Mouse (Mus musculus): ENCODE results near the gene Ptafr.
A peak's percentile ranks its signal among the peaks of the same experiment; 100 is the strongest.
"Not testable (repeated sequence)": the region's sequence is repeated elsewhere in the genome, so short reads cannot be mapped to it uniquely, and the experiment has no call there.

The Ptafr gene

DNA sequence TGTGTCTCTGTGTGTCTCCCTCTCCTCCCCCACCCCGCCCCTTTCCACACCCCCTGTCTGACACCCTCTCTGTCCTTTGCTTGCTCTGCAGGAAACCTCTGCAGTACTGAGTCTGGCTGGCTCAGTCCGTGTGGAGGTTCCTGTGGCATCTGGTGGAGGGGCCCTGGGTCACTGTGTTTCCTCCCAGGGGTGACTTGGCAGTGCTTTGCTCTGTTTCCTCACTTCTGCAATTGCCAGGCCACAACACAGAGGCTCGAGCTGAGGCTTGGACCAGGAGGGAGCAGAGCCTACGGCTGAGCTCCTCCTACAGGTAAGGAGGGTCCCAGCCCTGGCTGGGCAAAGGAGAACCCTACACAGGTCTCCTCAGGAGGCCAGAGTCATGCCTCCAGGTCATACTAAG, at the start of gene Ptafr:
Gene Ptafr, plus strand, starts transcription at position 103 of the 400 bp plus-strand sequence.
- DNase-seq (ENCODE audit: low spot score), result no peak

GRCm38 (mm10) chr4:132514555-132515135, 49.2 kb upstream of the Ptafr start:
- no peak for DNase-seq (ENCODE audit: low spot score)

GRCm38 (mm10) chr4:132515369-132516155, 48.3 kb upstream of the Ptafr start:
- DNase-seq (ENCODE audit: low spot score), result peak; percentile 91

DNA sequence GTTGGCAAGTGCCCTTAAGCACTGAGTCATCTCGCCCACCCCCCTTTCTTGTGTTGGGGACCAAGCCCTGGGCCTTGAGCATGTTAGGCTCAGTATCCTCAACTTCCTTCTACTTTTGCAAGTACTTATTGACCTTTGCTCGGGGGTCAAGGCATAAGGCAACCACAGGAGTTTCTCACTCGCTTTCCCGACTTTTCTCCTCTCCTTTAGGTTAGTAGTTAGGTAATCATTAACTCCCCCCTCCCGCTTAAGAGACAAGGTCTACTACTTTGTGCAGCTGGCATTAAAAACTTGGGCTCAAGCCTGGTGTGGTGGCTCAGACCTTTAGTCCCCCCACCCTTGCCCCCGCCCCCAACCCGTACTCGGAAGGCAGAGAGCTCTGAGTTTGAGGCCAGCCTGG, 45.8 kb upstream of the Ptafr start:
- DNase-seq (ENCODE audit: low spot score), result no peak

DNA sequence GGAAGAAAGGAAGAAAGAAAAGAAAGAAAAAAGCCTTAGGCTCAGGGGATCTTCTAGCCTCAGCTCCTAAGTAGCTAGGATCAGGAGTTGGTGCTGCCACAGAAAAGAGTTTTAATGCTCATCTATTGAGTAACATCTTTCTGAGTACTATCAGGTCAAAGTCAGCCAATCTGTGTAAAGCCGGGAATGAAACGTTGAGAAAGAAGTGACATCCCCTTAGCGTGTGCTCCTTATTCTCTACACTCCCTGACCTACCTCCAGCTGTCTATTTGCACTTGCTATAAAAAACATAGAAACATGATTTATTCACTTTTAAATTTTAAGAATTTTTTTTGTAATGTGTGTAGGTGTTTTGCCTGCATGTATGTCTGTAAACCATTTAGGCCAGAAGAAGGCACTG, 44.7 kb upstream of the Ptafr start:
- DNase-seq (ENCODE audit: low spot score), result no peak

DNA sequence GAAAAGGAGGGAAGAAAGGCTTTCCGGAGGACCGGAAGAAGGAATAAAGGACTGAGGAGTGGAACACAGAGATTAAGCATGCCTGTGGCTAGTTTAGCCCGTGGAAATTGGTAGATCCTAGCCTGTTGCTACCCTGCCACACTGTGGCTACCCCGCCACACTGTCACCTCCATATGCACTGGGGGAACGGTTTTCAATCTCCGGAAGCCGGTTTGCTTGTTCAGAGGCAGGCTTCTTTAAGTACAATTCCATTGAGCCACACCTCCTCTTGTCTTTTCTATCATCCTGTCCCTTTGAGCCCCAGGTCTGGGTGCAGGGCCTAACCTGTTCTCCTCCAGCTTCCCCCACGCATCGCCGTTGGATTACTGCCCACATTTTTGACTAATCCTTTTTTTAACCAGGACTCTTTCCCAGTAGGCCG, 39.5 kb upstream of the Ptafr start:
- DNase-seq (ENCODE audit: low spot score), result no peak

- no peak for DNase-seq (ENCODE audit: low spot score)
These were observed 39.1 kb upstream of the Ptafr start for GRCm38 (mm10) chr4:132524808-132525207.

DNA sequence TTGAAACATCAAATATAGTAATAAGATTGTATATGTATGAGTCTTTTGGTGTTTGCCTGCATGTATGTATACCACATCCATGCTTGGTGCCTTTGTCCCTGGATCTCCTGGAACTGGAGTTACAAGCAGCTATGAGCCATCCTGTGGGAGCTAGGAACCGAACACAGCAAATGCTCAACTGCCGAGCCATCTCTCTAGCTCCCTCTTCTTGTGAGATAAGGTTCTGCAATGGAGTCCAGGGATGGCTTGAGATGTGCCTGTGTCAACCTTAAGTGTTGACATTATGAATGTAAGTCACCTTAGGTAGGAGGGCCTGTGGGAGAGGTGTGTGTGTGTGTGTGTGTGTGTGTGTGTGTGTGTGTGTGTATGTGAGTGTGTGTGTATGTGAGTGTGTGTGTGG, 37.2 kb upstream of the Ptafr start:
- no peak for DNase-seq (ENCODE audit: low spot score)

DNA sequence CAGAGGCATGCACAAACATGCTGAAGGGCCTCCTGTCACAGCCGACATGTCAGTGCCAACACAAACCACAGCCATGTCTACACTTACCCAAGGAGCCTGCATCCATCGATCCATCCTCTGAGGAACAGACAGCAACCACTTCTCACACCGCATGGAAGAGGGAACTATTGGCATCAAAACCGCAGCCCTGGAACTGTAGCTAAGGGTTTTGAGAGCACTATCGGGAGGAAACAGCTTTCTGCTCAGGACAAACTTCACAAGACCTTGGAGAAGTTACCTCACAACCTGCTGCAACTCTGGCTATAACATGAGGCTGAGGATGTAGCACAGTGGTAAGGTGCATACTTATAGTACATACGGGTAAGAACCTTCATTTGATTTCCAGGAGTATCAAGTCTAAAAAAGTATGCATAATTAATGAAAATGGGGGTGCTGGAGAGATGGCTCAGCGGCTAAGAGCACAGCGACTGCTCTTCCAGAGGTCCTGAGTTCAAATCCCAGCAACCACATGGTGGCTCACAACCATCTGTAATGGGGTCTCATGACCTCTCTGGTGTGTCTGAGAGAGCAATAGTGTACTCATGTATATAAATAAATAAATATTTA, 35.8 kb upstream of the Ptafr start:
- no peak for DNase-seq (ENCODE audit: low spot score)

GRCm38 (mm10) chr4:132529344-132529743, 34.5 kb upstream of the Ptafr start:
- no peak for DNase-seq (ENCODE audit: low spot score)

GRCm38 (mm10) chr4:132530033-132530804, 33.6 kb upstream of the Ptafr start:
- DNase-seq (ENCODE audit: low spot score), result no peak

- DNase-seq (ENCODE audit: low spot score), result no peak
These were observed 31.4 kb upstream of the Ptafr start for GRCm38 (mm10) chr4:132532496-132532895.

DNA sequence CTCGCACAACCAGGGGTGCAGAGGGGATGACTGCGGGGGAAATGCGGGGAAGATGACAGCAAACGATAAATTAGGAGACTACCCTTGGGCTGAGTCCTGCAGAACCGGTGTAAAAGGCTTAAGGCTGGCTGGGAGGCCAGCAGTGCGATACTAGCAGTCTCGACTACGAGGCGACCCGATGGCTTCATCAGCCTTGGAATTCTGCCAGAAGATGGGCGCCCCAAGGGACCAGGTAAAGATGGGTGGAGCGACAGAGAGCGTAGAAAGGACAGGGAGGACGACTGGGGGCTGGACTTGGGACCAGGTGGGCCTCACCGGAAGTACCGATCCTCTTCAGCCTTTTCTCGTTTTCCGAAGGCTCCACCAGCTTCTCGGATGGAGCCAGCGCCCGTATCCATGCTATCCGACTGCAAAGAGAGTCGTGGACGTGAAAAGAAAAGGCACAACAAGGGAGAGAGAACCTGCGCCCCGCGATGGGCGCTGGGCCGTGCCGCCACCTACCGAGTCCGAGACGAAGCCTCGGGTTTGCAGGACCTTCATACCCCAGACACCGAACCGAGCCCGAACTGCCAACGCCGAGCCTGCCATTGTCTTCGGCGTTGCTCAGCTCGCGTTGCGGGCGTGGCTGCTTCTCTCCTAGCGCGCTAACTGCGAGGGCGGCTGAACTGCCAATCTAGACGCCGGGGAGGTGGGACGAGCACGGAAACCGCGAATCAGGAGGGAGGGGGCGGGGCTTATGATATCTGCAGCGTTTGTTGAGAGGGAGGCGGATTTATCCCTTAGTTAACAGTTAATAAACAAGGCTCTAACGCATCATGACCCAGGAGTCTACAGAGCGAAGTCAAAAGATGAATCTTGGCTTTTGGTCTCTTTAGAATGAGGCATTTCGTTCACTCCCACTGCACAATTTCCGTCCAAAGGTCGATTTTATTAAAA, 30.6 kb upstream of the Ptafr start, which contains the start of gene Atpif1:
Gene Atpif1, minus strand, starts transcription at position 679 of the 936 bp plus-strand sequence.
- DNase-seq (ENCODE audit: low spot score), result peak; percentile 71

DNA sequence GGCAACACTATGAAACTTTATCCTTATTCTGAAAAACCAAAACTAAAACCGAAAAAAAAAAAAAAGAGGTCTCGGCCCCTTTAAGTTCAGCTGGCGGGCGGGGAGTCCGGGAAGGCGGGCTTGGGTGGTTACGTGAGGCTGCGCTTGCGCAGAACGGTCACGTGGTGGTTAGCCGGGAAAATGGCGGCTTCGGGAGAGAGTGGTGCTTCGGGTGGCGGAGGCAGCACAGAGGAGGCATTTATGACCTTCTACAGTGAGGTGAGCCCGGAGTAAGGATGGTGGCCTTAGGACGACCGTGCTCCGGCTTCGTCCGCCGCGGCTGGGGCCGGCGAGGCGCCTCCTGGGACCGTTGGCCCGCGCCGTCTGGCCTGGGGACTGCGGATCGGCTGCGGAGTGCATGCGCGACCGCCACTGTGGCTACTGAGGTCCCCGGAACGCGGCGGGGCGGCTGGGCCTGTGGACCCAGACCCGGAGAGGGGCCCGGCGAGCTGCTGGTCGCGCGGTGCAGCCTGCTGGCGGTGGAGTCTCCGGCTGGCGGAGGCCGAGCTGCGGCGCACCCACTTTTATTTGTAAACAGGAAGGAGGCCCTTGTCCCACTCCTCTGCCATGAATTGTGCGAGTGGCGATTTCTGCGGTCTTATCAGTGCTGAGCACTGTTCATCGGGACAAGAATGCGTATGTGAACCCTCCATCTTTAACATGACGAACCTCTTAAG, 28.3 kb upstream of the Ptafr start, which contains the start of gene Dnajc8:
Gene Dnajc8, plus strand, starts transcription at position 145 of the 716 bp plus-strand sequence.
- peak; percentile 86 for DNase-seq (ENCODE audit: low spot score)

DNA sequence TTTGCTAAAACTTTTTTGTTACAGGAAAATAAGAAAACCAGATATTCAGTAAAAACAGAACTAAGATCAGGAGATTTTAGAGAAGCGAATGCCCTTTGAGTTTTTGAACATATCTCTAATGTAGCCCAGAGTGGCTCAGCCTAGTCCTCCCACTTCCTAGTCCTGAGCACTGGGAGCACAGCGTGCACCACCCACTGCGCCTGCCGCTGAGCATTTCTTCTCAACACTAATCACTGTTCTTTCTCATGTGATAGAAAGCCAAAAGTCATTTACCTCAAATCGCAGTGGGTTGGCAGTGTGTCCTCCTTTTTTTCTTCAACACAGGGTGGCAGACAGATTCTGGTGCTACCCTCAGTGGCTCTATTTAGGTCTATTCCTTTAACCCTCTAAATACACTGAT, 24.4 kb upstream of the Ptafr start:
- peak; percentile 35 for DNase-seq (ENCODE audit: low spot score)

DNA sequence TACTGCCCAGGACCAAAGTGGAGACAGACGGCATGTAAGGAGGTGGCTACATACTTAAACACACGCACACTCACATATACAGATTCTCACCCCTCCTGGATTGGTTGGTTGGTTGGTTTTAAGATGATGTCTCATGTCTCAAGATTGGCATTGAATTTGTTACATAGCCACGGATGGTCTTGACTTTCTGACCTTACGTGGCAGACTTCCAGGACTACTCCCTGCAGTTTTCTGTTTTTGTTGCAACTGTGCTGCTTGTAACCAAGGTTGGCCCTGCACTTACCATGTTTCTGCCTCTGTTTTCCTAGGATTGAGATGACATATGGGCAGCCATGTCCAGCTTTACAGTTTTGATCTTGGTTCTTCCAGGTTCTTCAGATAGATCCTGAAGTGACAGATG, 22.5 kb upstream of the Ptafr start:
- DNase-seq (ENCODE audit: low spot score), result no peak

GRCm38 (mm10) chr4:132542724-132543123, 21.1 kb upstream of the Ptafr start:
- peak; percentile 43 for DNase-seq (ENCODE audit: low spot score)

DNA sequence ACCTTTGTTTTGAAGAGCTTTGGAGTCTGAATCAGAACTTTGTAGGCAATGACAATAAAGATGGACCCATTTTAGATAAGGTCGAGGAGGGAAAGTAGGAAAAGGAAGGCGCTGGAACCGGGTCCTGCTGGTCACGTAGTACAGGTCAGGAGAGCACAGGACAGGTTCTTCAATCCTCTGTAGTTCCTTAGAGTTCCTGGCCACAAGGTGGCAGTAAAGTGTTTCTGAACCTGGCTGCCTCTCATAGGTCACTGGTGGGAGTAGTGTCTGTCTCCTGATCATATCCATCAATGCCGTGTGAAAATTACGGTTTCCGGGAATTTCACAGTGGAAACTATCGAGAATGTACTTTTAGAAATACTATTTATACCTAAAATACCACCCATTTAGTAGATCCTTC, 18.0 kb upstream of the Ptafr start:
- DNase-seq (ENCODE audit: low spot score), result peak; percentile 53

GRCm38 (mm10) chr4:132554221-132554620, 9.6 kb upstream of the Ptafr start:
- no peak for DNase-seq (ENCODE audit: low spot score)

- DNase-seq (ENCODE audit: low spot score), result no peak
These were observed 9.2 kb upstream of the Ptafr start for GRCm38 (mm10) chr4:132554653-132555052.

- not testable (repeated sequence) for DNase-seq (ENCODE audit: low spot score)
These were observed 8.3 kb upstream of the Ptafr start for GRCm38 (mm10) chr4:132555550-132555949.
